Mouse (Mus musculus): ENCODE measurements around the gene Zzz3.
A peak's percentile ranks its signal among the peaks of the same experiment; 100 is the strongest.
"Not testable (repeated sequence)": the region's sequence is repeated elsewhere in the genome, so short reads cannot be mapped to it uniquely, and the experiment has no call there.

Gene Zzz3

GRCm38 (mm10) chr3:152401964-152402670 is 6.8 kb downstream of the Zzz3 start:
- peak; percentile 61 for DNase-seq

- DNase-seq, result no peak
Measured at GRCm38 (mm10) chr3:152402671-152403066, 7.4 kb downstream of the Zzz3 start.

GRCm38 (mm10) chr3:152403827-152404226 is 8.6 kb downstream of the Zzz3 start:
- no peak for DNase-seq

- DNase-seq, result no peak
Measured at GRCm38 (mm10) chr3:152405420-152405819, 10.1 kb downstream of the Zzz3 start.

GRCm38 (mm10) chr3:152405978-152406640 is 10.8 kb downstream of the Zzz3 start:
- no peak for DNase-seq

- DNase-seq, result no peak
Measured at GRCm38 (mm10) chr3:152410980-152411551, 15.8 kb downstream of the Zzz3 start.

GRCm38 (mm10) chr3:152412362-152412761 is 17.1 kb downstream of the Zzz3 start:
- no peak for DNase-seq

- DNase-seq, result no peak
Measured at GRCm38 (mm10) chr3:152428925-152429324, 33.7 kb downstream of the Zzz3 start.

GRCm38 (mm10) chr3:152432677-152433076 is 37.4 kb downstream of the Zzz3 start:
- no peak for DNase-seq

- DNase-seq, result no peak
Measured at GRCm38 (mm10) chr3:152435590-152435989, 40.3 kb downstream of the Zzz3 start.

GRCm38 (mm10) chr3:152438068-152438467 is 42.8 kb downstream of the Zzz3 start:
- no peak for DNase-seq

- no peak for DNase-seq
Measured at GRCm38 (mm10) chr3:152442795-152443194, 47.5 kb downstream of the Zzz3 start.

GRCm38 (mm10) chr3:152444114-152444513 is 48.8 kb downstream of the Zzz3 start:
- DNase-seq, result no peak

GRCm38 (mm10) chr3:152446966-152447365 is 51.7 kb downstream of the Zzz3 start:
- no peak for DNase-seq

- DNase-seq, result no peak
Measured at GRCm38 (mm10) chr3:152453163-152453562, 57.9 kb downstream of the Zzz3 start.

- no peak for DNase-seq
Measured at GRCm38 (mm10) chr3:152457308-152458035, 62.2 kb downstream of the Zzz3 start.

GRCm38 (mm10) chr3:152458875-152459274 is 63.6 kb downstream of the Zzz3 start:
- not testable (repeated sequence) for DNase-seq

GRCm38 (mm10) chr3:152460802-152461201 is 65.5 kb downstream of the Zzz3 start:
- DNase-seq, result no peak

- DNase-seq, result no peak
Measured at GRCm38 (mm10) chr3:152462038-152462547, 66.8 kb downstream of the Zzz3 start.

GRCm38 (mm10) chr3:152462900-152463299 is 67.6 kb downstream of the Zzz3 start:
- no peak for DNase-seq

- DNase-seq, result no peak
Measured at GRCm38 (mm10) chr3:152464462-152464861, 69.2 kb downstream of the Zzz3 start.

- no peak for DNase-seq
Measured at GRCm38 (mm10) chr3:152465338-152465737, 70.1 kb downstream of the Zzz3 start.

- no peak for DNase-seq
Measured at GRCm38 (mm10) chr3:152466849-152467248, 71.6 kb downstream of the Zzz3 start.
